10 mouse cellular contexts compared by ENCODE assay signal in genomic region chr16:17858592-17858991, GRCm38 (mm10). TPM values are rescaled to one million over a fixed set of nuclear protein-coding genes. Genes with fewer than 3 reads are reported as not detected.
A peak's percentile ranks its signal among the peaks of the same experiment; 100 is the strongest.
DNase-seq lines count a peak whose midpoint lies in the region; ATAC-seq and TF ChIP-seq lines count a peak whose summit lies in the region.
"Had no signal": no experiment of that assay in that cellular context is flagged by ENCODE, and none has a peak within 500 bp of the region (broad histone marks: within the 10 kb centered on the region; RNA-seq: fewer than 3 reads in every experiment).

No protein-coding gene starts in this region.

- POLR2A ChIA-PET in Patski (lab: Charles Lee), result no interaction called here

- H3K36me3 ChIP-seq in liver, embryonic 14.5 days (replicated peaks; ENCODE audit: control insufficient read depth, insufficient read depth, low read depth), result peaks cover 30% of the 10 kb centered on the region

- H3K9me3 ChIP-seq in liver, embryonic 14.5 days (ENCODE audit: control insufficient read depth, low read length), result no peaks in the 10 kb centered on the region

- intact Hi-C loops in left cerebral cortex, postnatal 10 days (cut with DNase I), result no loop called here

- H3K9ac ChIP-seq in liver, embryonic 14.5 days (replicated peaks), result no peak overlapping the region

- CTCF ChIA-PET in Patski (lab: Charles Lee), result interaction anchor here (0.8 kb wide), 1 partner anchor 9 kb away, joined by 3 read pairs; no protein-coding TSS in a partner anchor

- H3K4me1 ChIP-seq in cerebellum, adult 2 months (ENCODE audit: control insufficient read depth, insufficient read depth, low read length), result peaks cover 14% of the 10 kb centered on the region
- H3K4me1 ChIP-seq in liver, embryonic 14.5 days (replicated peaks; ENCODE audit: control insufficient read depth in 2 of 2, insufficient read depth in 2 of 2, low read length in 1 of 2), result no peaks in the 10 kb centered on the region

- no peak overlapping the region for H3K4me3 ChIP-seq in cerebellum, adult 2 months (replicated peaks; ENCODE audit: insufficient read depth, low read depth, low read length)
- no peak overlapping the region for H3K4me3 ChIP-seq in layer of hippocampus, adult 2 months
- H3K4me3 ChIP-seq in liver, embryonic 14.5 days (ENCODE audit: insufficient read depth in 1 of 2, low read depth in 2 of 2, low read length in 2 of 2), result no peak overlapping the region

- H3K27ac ChIP-seq in cerebellum, adult 2 months (ENCODE audit: insufficient read depth, low read length), result no peak overlapping the region
- H3K27ac ChIP-seq in layer of hippocampus, adult 2 months, result no peak overlapping the region
- no peak overlapping the region for H3K27ac ChIP-seq in liver, embryonic 14.5 days

- in situ Hi-C loops in Patski (cut with MboI; ENCODE audit: low pct_unique_long_range_greater_than_20kb), result no loop called here

- ATAC-seq in Patski, result no peak
- ATAC-seq in liver, embryonic 14.5 days (ENCODE audit: insufficient read depth), result no peak

- TF ChIP-seq CTCF in cerebellum, adult 2 months (IDR thresholded peaks at IDR 0.05; ENCODE audit: borderline replicate concordance, insufficient read depth, low read depth, low read length), result peak; percentile 73
- TF ChIP-seq CTCF in layer of hippocampus, adult 2 months (conservative IDR thresholded peaks at IDR 0.05), result peak; percentile 69
- peak; percentile 70 for TF ChIP-seq CTCF in Patski (IDR thresholded peaks at IDR 0.05)
- TF ChIP-seq CTCF in liver, embryonic 14.5 days (IDR thresholded peaks at IDR 0.05; ENCODE audit: low read depth), result peak; percentile 65

- TF ChIP-seq POLR2A in cerebellum, adult 2 months (IDR thresholded peaks at IDR 0.05; ENCODE audit: borderline replicate concordance, insufficient read depth, low read length), result no peak

- no peak overlapping the region for H3K4me2 ChIP-seq in liver, embryonic 14.5 days (ENCODE audit: low read depth)

- no peak for TF ChIP-seq EP300 in liver, embryonic 14.5 days (IDR thresholded peaks at IDR 0.05; ENCODE audit: low read depth)

- no peaks in the 10 kb centered on the region for H3K27me3 ChIP-seq in cerebellum, adult 2 months (ENCODE audit: control insufficient read depth, insufficient read depth, low read length)
- H3K27me3 ChIP-seq in Patski, result no peaks in the 10 kb centered on the region
- no peaks in the 10 kb centered on the region for H3K27me3 ChIP-seq in liver, embryonic 14.5 days (ENCODE audit: control insufficient read depth, insufficient read depth, low read length)

- DNase-seq in cerebellum, adult 2 months, result peak in 1 of 2 experiments; percentile 40
- no peak for DNase-seq in cerebellum, adult 11 months
- no peak for DNase-seq in layer of hippocampus, adult 2 months (ENCODE audit: low spot score in 2 of 2)
- DNase-seq in layer of hippocampus, adult 11-12 months (ENCODE audit: low spot score), result no peak
- no peak for DNase-seq in Patski (ENCODE audit: low read depth, low spot score)
- peak in 2 of 3 experiments; percentile 13 to 15 for DNase-seq in liver, embryonic 14.5 days (ENCODE audit: low read depth in 3 of 3, low spot score in 3 of 3)
- no peak for DNase-seq in ovary, postnatal 14 days (ENCODE audit: low spot score)
- no peak for DNase-seq in left cerebral cortex, postnatal 10 days (ENCODE audit: extremely low spot score in 1 of 2, low spot score in 2 of 2)
- DNase-seq: gastrocnemius, postnatal 14 days had no signal

RNA-seq across cellular contexts. Expression of gene Car15, which starts 20.4 kb away (rescaled TPM):
- 48.4 and 58.9 TPM in 2 replicates for polyA plus RNA-seq in cerebellum, adult 2 months (2012; rRNA removed)
- 10 to 100 TPM; 13.1 to 16.8 TPM for total RNA-seq in layer of hippocampus, adult 2 months (2021)
- polyA plus RNA-seq in Patski (2021), result 1.4 TPM
- polyA plus RNA-seq in liver, embryonic 14.5 days (2012; rRNA removed), result 1.3 and 1.6 TPM in 2 replicates
- polyA plus RNA-seq in liver, embryonic 14.5 days (2014; fragmentation: Nextera tagmentation; extraction: Ambion mirVana), result not detected in 2 replicates
- total RNA-seq in left cerebral cortex, postnatal 10 days (2021), result 1 to 10 TPM; 8.2 to 8.4 TPM

RNA-seq across cellular contexts. Expression of gene B830017H08Rik, which starts 25.7 kb away (rescaled TPM):
- polyA plus RNA-seq in cerebellum, adult 2 months (2012; rRNA removed), result 4.3 and 4.7 TPM in 2 replicates
- 1 to 10 TPM; 3.2 to 4.5 TPM for total RNA-seq in layer of hippocampus, adult 2 months (2021)
- 0.21 TPM for polyA plus RNA-seq in Patski (2021)
- polyA plus RNA-seq in liver, embryonic 14.5 days (2012; rRNA removed), result not detected in 2 replicates
- polyA plus RNA-seq in liver, embryonic 14.5 days (2014; fragmentation: Nextera tagmentation; extraction: Ambion mirVana), result not detected in 2 replicates
- total RNA-seq in left cerebral cortex, postnatal 10 days (2021), result 1 to 10 TPM; 4.9 to 5.1 TPM
- total RNA-seq: gastrocnemius, postnatal 14 days had no signal
- polyA plus RNA-seq: stomach, embryonic 14.5 days had no signal

RNA-seq across cellular contexts. Expression of gene Gm20518, which starts 32.9 kb away (rescaled TPM):
- polyA plus RNA-seq in cerebellum, adult 2 months (2012; rRNA removed), result 9.1 and 9.2 TPM in 2 replicates
- total RNA-seq in layer of hippocampus, adult 2 months (2021), result 1 to 10 TPM; 2.2 to 2.6 TPM
- 0.17 TPM for polyA plus RNA-seq in Patski (2021)
- polyA plus RNA-seq in liver, embryonic 14.5 days (2012; rRNA removed), result 0.25 and 0.34 TPM in 2 replicates
- not detected in 2 replicates for polyA plus RNA-seq in liver, embryonic 14.5 days (2014; fragmentation: Nextera tagmentation; extraction: Ambion mirVana)
- total RNA-seq in left cerebral cortex, postnatal 10 days (2021), result 1 to 10 TPM in 1 of 2 experiments, under 1 TPM in 1; 0.81 to 1.4 TPM

RNA-seq across cellular contexts. Expression of gene Tssk1, which starts 35.4 kb away (rescaled TPM):
- 0.08 and 0.11 TPM in 2 replicates for polyA plus RNA-seq in cerebellum, adult 2 months (2012; rRNA removed)
- not detected for total RNA-seq in layer of hippocampus, adult 2 months (2021)
- polyA plus RNA-seq in Patski (2021), result 0.13 TPM
- not detected in 2 replicates for polyA plus RNA-seq in liver, embryonic 14.5 days (2012; rRNA removed)
- polyA plus RNA-seq in liver, embryonic 14.5 days (2014; fragmentation: Nextera tagmentation; extraction: Ambion mirVana), result not detected in 2 replicates
- total RNA-seq in left cerebral cortex, postnatal 10 days (2021), result not detected

RNA-seq across cellular contexts. Expression of gene Dgcr2, which starts 39.8 kb away (rescaled TPM):
- 145 and 162 TPM in 2 replicates for polyA plus RNA-seq in cerebellum, adult 2 months (2012; rRNA removed)
- total RNA-seq in layer of hippocampus, adult 2 months (2021), result 100 to 1,000 TPM; 104 to 112 TPM
- polyA plus RNA-seq in Patski (2021), result 75.2 TPM
- 14.2 and 16.3 TPM in 2 replicates for polyA plus RNA-seq in liver, embryonic 14.5 days (2012; rRNA removed)
- 13.2 and 15.5 TPM in 2 replicates for polyA plus RNA-seq in liver, embryonic 14.5 days (2014; fragmentation: Nextera tagmentation; extraction: Ambion mirVana)
- total RNA-seq in left cerebral cortex, postnatal 10 days (2021), result 100 to 1,000 TPM; 106 to 107 TPM

Comparison
In these comparisons a context has a peak if more than half of its experiments do, and no peak if none do; other contexts are left out.
1. DNase-seq: peak in liver, embryonic 14.5 days (2 of 3); none in cerebellum, adult 11 months (single experiment), layer of hippocampus, adult 2 months (0 of 2), layer of hippocampus, adult 11-12 months (single experiment), Patski (single experiment), ovary, postnatal 14 days (single experiment) and left cerebral cortex, postnatal 10 days (0 of 2).
2. RNA of gene Car15, which starts 20.4 kb away (polyA plus RNA-seq): 48.4 to 58.9 TPM in cerebellum, adult 2 months; 1.4 TPM in Patski (single experiment) and 1.3 to 1.6 TPM in liver, embryonic 14.5 days; every median in the first group is over 10 times any median in the second.
3. Peak in every context shown above with its lines, with median percentiles within 50 percentile points of each other: CTCF ChIP-seq.